Mouse (Mus musculus) lung, postnatal 0 days (tissue): Measurements from ENCODE around the gene Kif13a.

ENCODE experiments used
- CTCF ChIP-seq: IDR thresholded peaks from 2 replicates; pipeline ENCODE4 v1.5.1; 2016; ENCODE audit warnings: antibody characterized with exemption, mild to moderate bottlenecking
- EP300 ChIP-seq: IDR thresholded peaks from 2 replicates; pipeline ENCODE4 v1.6.1; 2016; ENCODE audit warnings: antibody characterized with exemption, mild to moderate bottlenecking, control low read depth

GRCm38 (mm10) chr13:46728411-46728810, 201.3 kb downstream of the Kif13a start:
- TF ChIP-seq CTCF (no peak), EP300 (no peak)
